Mouse (Mus musculus): ENCODE data around the gene Ndufb4. TPM values are rescaled to one million over a fixed set of nuclear protein-coding genes. Genes with fewer than 3 reads are reported as not detected.

Ndufb4 gene
- polyA plus RNA-seq, 1 experiment from 2014 or later, result 66.1 TPM

GRCm38 (mm10) chr16:37676024-37676676 is 21.9 kb upstream of the Ndufb4 start:
- Histone ChIP-seq H3K4me3 (no peak overlapping the region), H3K27ac (no peak overlapping the region), H3K36me3 (no peaks in the 10 kb centered on the region), H3K9ac (peak overlapping the region; percentile 17; the same call in 1 of the 2 replicates), H3K27me3 (no peaks in the 10 kb centered on the region), H3K9me3 (no peaks in the 10 kb centered on the region), H3K4me2 (replicated peaks) (peak overlapping the region; percentile 9; the same call in 1 of the 2 replicates), H3K4me1 (no peaks in the 10 kb centered on the region; the same call in 1 of the 2 replicates)
- whole genome bisulfite sequencing, result 44% methylated on average over 17 of the region's 17 CpGs
- no peak for ATAC-seq (ENCODE audit: insufficient number of reproducible peaks, insufficient read depth, low FRiP score, low TSS enrichment)

GRCm38 (mm10) chr16:37675326-37675725 is 21.1 kb upstream of the Ndufb4 start:
- Histone ChIP-seq H3K4me1 (no peaks in the 10 kb centered on the region; the same call in 1 of the 2 replicates), H3K27me3 (no peaks in the 10 kb centered on the region), H3K4me3 (no peak overlapping the region), H3K9me3 (no peaks in the 10 kb centered on the region), H3K9ac (no peak overlapping the region), H3K4me2 (replicated peaks) (no peak overlapping the region), H3K27ac (no peak overlapping the region), H3K36me3 (no peaks in the 10 kb centered on the region)
- WGBS, result 86% methylated on average over 5 of the region's 5 CpGs
- no peak for ATAC-seq (ENCODE audit: insufficient number of reproducible peaks, insufficient read depth, low FRiP score, low TSS enrichment)

- Histone ChIP-seq H3K4me3 (no peak overlapping the region), H3K9me3 (no peaks in the 10 kb centered on the region), H3K27me3 (no peaks in the 10 kb centered on the region), H3K27ac (no peak overlapping the region), H3K4me2 (replicated peaks) (no peak overlapping the region), H3K4me1 (no peaks in the 10 kb centered on the region), H3K9ac (no peak overlapping the region), H3K36me3 (no peaks in the 10 kb centered on the region)
- no peak for ATAC-seq (ENCODE audit: insufficient number of reproducible peaks, insufficient read depth, low FRiP score, low TSS enrichment)
- 40% methylated on average over 4 of the region's 4 CpGs for WGBS
Measured at GRCm38 (mm10) chr16:37670666-37671283, 16.5 kb upstream of the Ndufb4 start.

GRCm38 (mm10) chr16:37665394-37665935 is 11.2 kb upstream of the Ndufb4 start:
- no peaks in the 10 kb centered on the region for H3K27me3 ChIP-seq
- no peaks in the 10 kb centered on the region for H3K4me1 ChIP-seq
- no peak overlapping the region for H3K27ac ChIP-seq
- H3K4me3 ChIP-seq, result no peak overlapping the region
- no peak overlapping the region for H3K9ac ChIP-seq
- ATAC-seq (ENCODE audit: insufficient number of reproducible peaks, insufficient read depth, low FRiP score, low TSS enrichment), result no peak
- no peaks in the 10 kb centered on the region for H3K9me3 ChIP-seq
- H3K36me3 ChIP-seq, result no peaks in the 10 kb centered on the region
- 64% methylated on average over 5 of the region's 5 CpGs for WGBS
- H3K4me2 ChIP-seq (replicated peaks), result no peak overlapping the region

- Histone ChIP-seq H3K4me1 (no peaks in the 10 kb centered on the region), H3K9ac (no peak overlapping the region), H3K4me3 (no peak overlapping the region), H3K9me3 (no peaks in the 10 kb centered on the region), H3K27ac (no peak overlapping the region), H3K27me3 (no peaks in the 10 kb centered on the region), H3K4me2 (replicated peaks) (no peak overlapping the region), H3K36me3 (no peaks in the 10 kb centered on the region)
- no peak for ATAC-seq (ENCODE audit: insufficient number of reproducible peaks, insufficient read depth, low FRiP score, low TSS enrichment)
- 73% methylated on average over 9 of the region's 9 CpGs for WGBS
Measured at GRCm38 (mm10) chr16:37663643-37664459, 9.6 kb upstream of the Ndufb4 start.

GRCm38 (mm10) chr16:37656796-37657195 is 2.5 kb upstream of the Ndufb4 start:
- no peak overlapping the region for H3K9ac ChIP-seq
- no peak overlapping the region for H3K4me3 ChIP-seq
- H3K27me3 ChIP-seq, result no peaks in the 10 kb centered on the region
- 70% methylated on average over 7 of the region's 7 CpGs for WGBS
- no peak overlapping the region for H3K27ac ChIP-seq
- no peak for ATAC-seq (ENCODE audit: insufficient number of reproducible peaks, insufficient read depth, low FRiP score, low TSS enrichment)
- H3K4me1 ChIP-seq, result peaks cover 8% of the 10 kb centered on the region; the same call in 1 of the 2 replicates
- no peaks in the 10 kb centered on the region for H3K36me3 ChIP-seq
- no peak overlapping the region for H3K4me2 ChIP-seq (replicated peaks)
- no peaks in the 10 kb centered on the region for H3K9me3 ChIP-seq

- Histone ChIP-seq H3K36me3 (no peaks in the 10 kb centered on the region), H3K27ac (no peak overlapping the region), H3K4me2 (replicated peaks) (no peak overlapping the region), H3K27me3 (no peaks in the 10 kb centered on the region), H3K4me1 (peaks cover 11% of the 10 kb centered on the region; the same call in 1 of the 2 replicates), H3K4me3 (no peak overlapping the region), H3K9me3 (no peaks in the 10 kb centered on the region), H3K9ac (no peak overlapping the region)
- 33% methylated on average over 4 of the region's 4 CpGs for WGBS
- ATAC-seq (ENCODE audit: insufficient number of reproducible peaks, insufficient read depth, low FRiP score, low TSS enrichment), result no peak
Measured at GRCm38 (mm10) chr16:37655756-37656347, 1.6 kb upstream of the Ndufb4 start.

GRCm38 (mm10) chr16:37654831-37655455 is 690 bp upstream of the Ndufb4 start:
- peak overlapping the region; percentile 63; the same call in 1 of the 2 replicates for H3K4me3 ChIP-seq
- WGBS, result 51% methylated on average over 4 of the region's 4 CpGs
- peak overlapping the region; percentile 46 for H3K4me2 ChIP-seq (replicated peaks)
- peaks cover 11% of the 10 kb centered on the region; the same call in 1 of the 2 replicates for H3K4me1 ChIP-seq
- no peak for ATAC-seq (ENCODE audit: insufficient number of reproducible peaks, insufficient read depth, low FRiP score, low TSS enrichment)
- H3K9me3 ChIP-seq, result no peaks in the 10 kb centered on the region
- 0 out of 2 replicates have a peak, but pooled peaks cover 6% of the 10 kb centered on the region for H3K36me3 ChIP-seq
- H3K27ac ChIP-seq, result no peak overlapping the region
- H3K27me3 ChIP-seq, result no peaks in the 10 kb centered on the region
- no peak overlapping the region for H3K9ac ChIP-seq

GRCm38 (mm10) chr16:37653058-37653457 is 1.2 kb downstream of the Ndufb4 start:
- Histone ChIP-seq H3K4me2 (replicated peaks) (peak overlapping the region; percentile 59), H3K9ac (no peak overlapping the region), H3K27me3 (no peaks in the 10 kb centered on the region), H3K36me3 (peaks cover 9% of the 10 kb centered on the region), H3K4me3 (peak overlapping the region; percentile 63; the same call in 1 of the 2 replicates), H3K27ac (no peak overlapping the region), H3K9me3 (no peaks in the 10 kb centered on the region), H3K4me1 (peaks cover 11% of the 10 kb centered on the region; the same call in 1 of the 2 replicates)
- ATAC-seq (ENCODE audit: insufficient number of reproducible peaks, insufficient read depth, low FRiP score, low TSS enrichment), result no peak
- WGBS, result 75% methylated on average over 1 of the region's 1 CpGs

- no peak overlapping the region for H3K9ac ChIP-seq
- ATAC-seq (ENCODE audit: insufficient number of reproducible peaks, insufficient read depth, low FRiP score, low TSS enrichment), result no peak
- WGBS, result 79% methylated on average over 5 of the region's 5 CpGs
- no peaks in the 10 kb centered on the region for H3K9me3 ChIP-seq
- no peaks in the 10 kb centered on the region for H3K27me3 ChIP-seq
- H3K4me3 ChIP-seq, result no peak overlapping the region
- H3K27ac ChIP-seq, result no peak overlapping the region
- 0 out of 2 replicates have a peak overlapping the region, but pooled peaks have one; percentile 59 for H3K4me2 ChIP-seq (replicated peaks)
- H3K4me1 ChIP-seq, result peaks cover 11% of the 10 kb centered on the region; the same call in 1 of the 2 replicates
- peaks cover 13% of the 10 kb centered on the region for H3K36me3 ChIP-seq
Measured at GRCm38 (mm10) chr16:37652654-37653053, 1.6 kb downstream of the Ndufb4 start.

GRCm38 (mm10) chr16:37651467-37651866 is 2.8 kb downstream of the Ndufb4 start:
- peaks cover 11% of the 10 kb centered on the region; the same call in 1 of the 2 replicates for H3K4me1 ChIP-seq
- H3K27ac ChIP-seq, result no peak overlapping the region
- ATAC-seq (ENCODE audit: insufficient number of reproducible peaks, insufficient read depth, low FRiP score, low TSS enrichment), result no peak
- no peaks in the 10 kb centered on the region for H3K27me3 ChIP-seq
- H3K4me3 ChIP-seq, result no peak overlapping the region
- H3K4me2 ChIP-seq (replicated peaks), result no peak overlapping the region
- peaks cover 25% of the 10 kb centered on the region for H3K36me3 ChIP-seq
- no peaks in the 10 kb centered on the region for H3K9me3 ChIP-seq
- 90% methylated on average over 5 of the region's 5 CpGs for WGBS
- no peak overlapping the region for H3K9ac ChIP-seq

Data from embryonic facial prominence, embryonic 12.5 days (tissue).